Mouse (Mus musculus) intestine, postnatal 0 days (tissue): Measurements from ENCODE around the gene Kcnk3. TPM values are rescaled to one million over a fixed set of nuclear protein-coding genes. Genes with fewer than 3 reads are reported as not detected.

ENCODE experiments used
- ATAC-seq: fragments of 200-750 bp; cut with Nextera tagmentation; 2 replicates; pipeline ENCODE4 v1.8.0; 2017; ENCODE audit warnings: mild to moderate bottlenecking, moderate TSS enrichment, moderate library complexity
- H3K27ac ChIP-seq: fragments of 300-500 bp; sonication (generic); 2 replicates; pipeline ENCODE4 v1.5.1; 2014; ENCODE audit warnings: mild to moderate bottlenecking, low read depth, low read length, moderate library complexity
- H3K27me3 ChIP-seq: fragments of 300-500 bp; sonication (generic); replicated peaks from 2 replicates; pipeline ENCODE4 v1.6.1; 2014; ENCODE audit warnings: low read length, mixed read lengths; ENCODE audit not compliant: control insufficient read depth, insufficient read depth
- H3K36me3 ChIP-seq: fragments of 300-500 bp; sonication (generic); 2 replicates; pipeline ENCODE4 v1.6.1; 2014; ENCODE audit warnings: mild to moderate bottlenecking, moderate library complexity; ENCODE audit not compliant: control insufficient read depth, insufficient read depth
- H3K4me1 ChIP-seq: fragments of 300-500 bp; sonication (generic); replicated peaks from 2 replicates; pipeline ENCODE4 v1.6.1; 2014; ENCODE audit warnings: antibody characterized with exemption, low read length, mixed read lengths; ENCODE audit not compliant: control insufficient read depth, insufficient read depth
- H3K4me2 ChIP-seq: fragments of 300-500 bp; sonication (generic); replicated peaks from 2 replicates; pipeline ENCODE4 v1.6.1; 2014; ENCODE audit warnings: low read depth, mild to moderate bottlenecking, moderate library complexity
- H3K4me3 ChIP-seq: fragments of 300-500 bp; sonication (generic); 2 replicates; pipeline ENCODE4 v1.5.1; 2014; ENCODE audit warnings: low read depth, low read length
- H3K9ac ChIP-seq: fragments of 300-500 bp; sonication (generic); 2 replicates; pipeline ENCODE4 v1.6.1; 2014; ENCODE audit warnings: mild to moderate bottlenecking, low read depth, low read length
- H3K9me3 ChIP-seq: fragments of 300-500 bp; sonication (generic); 2 replicates; pipeline ENCODE4 v1.6.1; 2016; ENCODE audit warnings: mixed run types; ENCODE audit not compliant: control insufficient read depth
- CTCF ChIP-seq: sonication (generic); IDR thresholded peaks from 2 replicates; pipeline ENCODE4 v1.5.1; 2016; ENCODE audit warnings: low read depth, mild to moderate bottlenecking, control low read depth, antibody characterized with exemption, moderate library complexity
- WGBS: fragments of 180-500 bp; shearing (Covaris S2); extraction: QIAGEN DNeasy Blood & Tissue Kit; methylation state at CpG from one replicate; pipeline ENCODE4 v1.1.7; 2014; 5-methylcytosine and 5-hydroxymethylcytosine counted together
- polyA plus RNA-seq: library from polyadenylated mRNA; unstranded; fragments of >200 nt; fragmentation: Nextera tagmentation; extraction: Ambion mirVana; gene quantifications from 2 replicates; pipeline ENCODE4 v1.2.1, GENCODE M21; 2015

Gene Kcnk3
- polyA plus RNA-seq, 1 experiment from 2014 or later, result 8.1 TPM

- 87% methylated on average over 8 of the region's 8 CpGs for WGBS
- no peak for TF ChIP-seq CTCF
- ATAC-seq, result no peak
Measured at GRCm38 (mm10) chr5:30655042-30655441, 67.1 kb downstream of the Kcnk3 start.

GRCm38 (mm10) chr5:30655526-30656195 is 67.7 kb downstream of the Kcnk3 start:
- H3K4me2 ChIP-seq, result no peak overlapping the region
- no peak overlapping the region for H3K9ac ChIP-seq
- H3K36me3 ChIP-seq, result peaks cover 47% of the 10 kb centered on the region
- no peaks in the 10 kb centered on the region for H3K4me1 ChIP-seq
- no peak overlapping the region for H3K4me3 ChIP-seq
- no peak for ATAC-seq
- H3K27ac ChIP-seq, result no peak overlapping the region
- no peaks in the 10 kb centered on the region for H3K9me3 ChIP-seq
- TF ChIP-seq CTCF, result no peak
- 87% methylated on average over 6 of the region's 6 CpGs for whole genome bisulfite sequencing
- H3K27me3 ChIP-seq, result no peaks in the 10 kb centered on the region

More at GRCm38 (mm10) chr5:30655042-30655441, 67.1 kb downstream of the Kcnk3 start:
- Histone ChIP-seq H3K27me3 (no peaks in the 10 kb centered on the region), H3K4me2 (no peak overlapping the region), H3K4me1 (peaks cover 2% of the 10 kb centered on the region; the same call in 1 of the 2 replicates), H3K9ac (no peak overlapping the region), H3K36me3 (peaks cover 47% of the 10 kb centered on the region), H3K27ac (no peak overlapping the region), H3K9me3 (no peaks in the 10 kb centered on the region), H3K4me3 (no peak overlapping the region)

GRCm38 (mm10) chr5:30659042-30659441 is 71.1 kb downstream of the Kcnk3 start:
- WGBS, result 89% methylated on average over 4 of the region's 4 CpGs
- no peak for ATAC-seq
- Histone ChIP-seq H3K36me3 (peaks cover 39% of the 10 kb centered on the region), H3K27me3 (no peaks in the 10 kb centered on the region), H3K27ac (no peak overlapping the region), H3K9me3 (no peaks in the 10 kb centered on the region), H3K4me3 (no peak overlapping the region), H3K9ac (no peak overlapping the region), H3K4me2 (no peak overlapping the region), H3K4me1 (no peaks in the 10 kb centered on the region)
- no peak for TF ChIP-seq CTCF

GRCm38 (mm10) chr5:30660278-30660677 is 72.3 kb downstream of the Kcnk3 start:
- no peak for ATAC-seq
- no peak overlapping the region for H3K27ac ChIP-seq
- H3K4me1 ChIP-seq, result no peaks in the 10 kb centered on the region
- no peaks in the 10 kb centered on the region for H3K9me3 ChIP-seq
- no peak overlapping the region for H3K9ac ChIP-seq
- no peak overlapping the region for H3K4me3 ChIP-seq
- H3K27me3 ChIP-seq, result no peaks in the 10 kb centered on the region
- TF ChIP-seq CTCF, result no peak
- H3K36me3 ChIP-seq, result peaks cover 31% of the 10 kb centered on the region
- no peak overlapping the region for H3K4me2 ChIP-seq
- 87% methylated on average over 1 of the region's 1 CpGs for WGBS

GRCm38 (mm10) chr5:30660813-30661212 is 72.8 kb downstream of the Kcnk3 start:
- no peak for TF ChIP-seq CTCF
- peaks cover 26% of the 10 kb centered on the region for H3K36me3 ChIP-seq
- H3K9ac ChIP-seq, result no peak overlapping the region
- no peak overlapping the region for H3K4me3 ChIP-seq
- H3K27me3 ChIP-seq, result no peaks in the 10 kb centered on the region
- H3K27ac ChIP-seq, result no peak overlapping the region
- no peak for ATAC-seq
- WGBS, result 78% methylated on average over 5 of the region's 5 CpGs
- H3K4me1 ChIP-seq, result no peaks in the 10 kb centered on the region
- H3K9me3 ChIP-seq, result no peaks in the 10 kb centered on the region
- H3K4me2 ChIP-seq, result no peak overlapping the region

GRCm38 (mm10) chr5:30665360-30665759 is 77.4 kb downstream of the Kcnk3 start:
- TF ChIP-seq CTCF, result no peak
- no peak overlapping the region for H3K4me2 ChIP-seq
- no peak overlapping the region for H3K27ac ChIP-seq
- no peaks in the 10 kb centered on the region for H3K36me3 ChIP-seq
- H3K9me3 ChIP-seq, result no peaks in the 10 kb centered on the region
- H3K9ac ChIP-seq, result no peak overlapping the region
- ATAC-seq, result no peak
- H3K4me1 ChIP-seq, result no peaks in the 10 kb centered on the region
- WGBS, result 89% methylated on average over 9 of the region's 9 CpGs
- no peak overlapping the region for H3K4me3 ChIP-seq
- no peaks in the 10 kb centered on the region for H3K27me3 ChIP-seq
